Mouse (Mus musculus) midbrain, embryonic 15.5 days (tissue): ENCODE measurements around the gene Trim46. TPM values are rescaled to one million over a fixed set of nuclear protein-coding genes. Genes with fewer than 3 reads are reported as not detected.

ENCODE experiments used
- microRNA counts: library from miRNA; unstranded; fragments of <30 nt; microRNA quantifications from one replicate; lab custom pipeline; 2016
- microRNA-seq: library from miRNA; unstranded; fragments of <30 nt; microRNA quantifications from one replicate; pipeline ENCODE4, GENCODE M21; 2016
- polyA plus RNA-seq: library from polyadenylated mRNA; unstranded; fragments of >200 nt; fragmentation: Nextera tagmentation; extraction: Ambion mirVana; gene quantifications from 2 replicates; pipeline ENCODE4 v1.2.1, GENCODE M21; 2015

Gene Trim46
- polyA plus RNA-seq, 1 experiment from 2014 or later: 97.9 TPM

MicroRNAs encoded within 50 kb of the gene (microRNA counts, 519-probe panel; counts per million panel counts)
- 2,457 counts per million, percentile 47 among the panel's probes with 10 or more counts for microRNA mmu-miR-92b (lab: Ali Mortazavi, UCI)

Small RNAs within 50 kb of the gene (microRNA-seq; reads per million reads assigned to microRNA genes)
- gene Mir92b: 4,279 reads per million, percentile 91 among the genes with 10 or more reads in this experiment

Other genes starting within 250 kb of the Trim46 start
- 111 and 113 TPM in 2 replicates for gene Rusc1, start 153.0 kb downstream of the Trim46 start, polyA plus RNA-seq
- gene Gm43738, start 145.2 kb downstream of the Trim46 start, polyA plus RNA-seq: 0.11 TPM in 1 of 2 replicates, not detected in the other
- 461 and 488 TPM in 2 replicates for gene Fdps, start 144.3 kb downstream of the Trim46 start, polyA plus RNA-seq
- gene Pklr, start 110.2 kb downstream of the Trim46 start, polyA plus RNA-seq: 0.05 and 0.14 TPM in 2 replicates
- gene Hcn3, start 86.1 kb downstream of the Trim46 start, polyA plus RNA-seq: 59.6 and 59.8 TPM in 2 replicates
- gene Clk2, start 81.5 kb downstream of the Trim46 start, polyA plus RNA-seq: 22.4 and 26.7 TPM in 2 replicates
- 144 and 146 TPM in 2 replicates for gene Scamp3, start 68.8 kb downstream of the Trim46 start, polyA plus RNA-seq
- 33.5 and 37.5 TPM in 2 replicates for gene Fam189b, start 63.2 kb downstream of the Trim46 start, polyA plus RNA-seq
- 50.3 and 51.0 TPM in 2 replicates for gene Gba, start 43.4 kb downstream of the Trim46 start, polyA plus RNA-seq
- gene Thbs3, start 31.1 kb downstream of the Trim46 start, polyA plus RNA-seq: 58.7 and 58.8 TPM in 2 replicates
- gene Mtx1, start 19.2 kb downstream of the Trim46 start, polyA plus RNA-seq: 159 and 161 TPM in 2 replicates
- gene Muc1, start 17.3 kb downstream of the Trim46 start, polyA plus RNA-seq: 0.93 and 1.3 TPM in 2 replicates
- 177 and 185 TPM in 2 replicates for gene Krtcap2, start 343 bp downstream of the Trim46 start, polyA plus RNA-seq
- 65.8 and 69.1 TPM in 2 replicates for gene Dpm3, start 13.0 kb upstream of the Trim46 start, polyA plus RNA-seq
- gene Slc50a1, start 24.3 kb upstream of the Trim46 start, polyA plus RNA-seq: 31.4 and 37.5 TPM in 2 replicates
- 8.0 and 10.2 TPM in 2 replicates for gene Efna1, start 34.8 kb upstream of the Trim46 start, polyA plus RNA-seq
- 40.5 and 43.0 TPM in 2 replicates for gene Efna3, start 76.7 kb upstream of the Trim46 start, polyA plus RNA-seq
- gene Efna4, start 91.7 kb upstream of the Trim46 start, polyA plus RNA-seq: 4.3 and 5.8 TPM in 2 replicates
- gene Adam15, start 103.7 kb upstream of the Trim46 start, polyA plus RNA-seq: 59.5 and 62.2 TPM in 2 replicates
- 0.14 and 0.17 TPM in 2 replicates for gene Dcst2, start 115.7 kb upstream of the Trim46 start, polyA plus RNA-seq
- gene Dcst1, start 118.9 kb upstream of the Trim46 start, polyA plus RNA-seq: 0.89 and 0.99 TPM in 2 replicates
- gene Zbtb7b, start 148.5 kb upstream of the Trim46 start, polyA plus RNA-seq: 0.59 and 0.64 TPM in 2 replicates
- 0.22 and 2.3 TPM in 2 replicates for gene Lenep, start 156.5 kb upstream of the Trim46 start, polyA plus RNA-seq
- gene Flad1, start 165.6 kb upstream of the Trim46 start, polyA plus RNA-seq: 35.9 and 36.5 TPM in 2 replicates
- gene Cks1b, start 172.1 kb upstream of the Trim46 start, polyA plus RNA-seq: 86.7 and 91.2 TPM in 2 replicates
- gene Shc1, start 172.1 kb upstream of the Trim46 start, polyA plus RNA-seq: 17.2 and 19.8 TPM in 2 replicates
- gene Pygo2, start 183.9 kb upstream of the Trim46 start, polyA plus RNA-seq: 44.0 and 45.6 TPM in 2 replicates
- gene Pbxip1, start 190.4 kb upstream of the Trim46 start, polyA plus RNA-seq: 15.7 and 18.4 TPM in 2 replicates
- 123 and 132 TPM in 2 replicates for gene Pmvk, start 208.2 kb upstream of the Trim46 start, polyA plus RNA-seq